Mouse (Mus musculus): ENCODE results near the gene Galnt18. TPM values are rescaled to one million over a fixed set of nuclear protein-coding genes. Genes with fewer than 3 reads are reported as not detected.
A peak's percentile ranks its signal among the peaks of the same experiment; 100 is the strongest.

Galnt18 gene
- polyA plus RNA-seq, 1 experiment from 2014 or later: 112 TPM

- Histone ChIP-seq H3K4me2 (replicated peaks; ENCODE audit: low read depth, low read length) (no peak overlapping the region), H3K9ac (replicated peaks; ENCODE audit: low read depth) (no peak overlapping the region), H3K4me3 (ENCODE audit: low read depth, low read length) (no peak overlapping the region), H3K27me3 (replicated peaks; ENCODE audit: insufficient read depth, low read length) (no peaks in the 10 kb centered on the region), H3K9me3 (ENCODE audit: low read length) (no peaks in the 10 kb centered on the region), H3K36me3 (ENCODE audit: insufficient read depth, low read length) (no peaks in the 10 kb centered on the region), H3K27ac (ENCODE audit: low read length) (no peak overlapping the region), H3K4me1 (ENCODE audit: insufficient read depth, low read depth, low read length) (no peaks in the 10 kb centered on the region)
- WGBS: 80% methylated on average over 5 of the region's 5 CpGs
- DNase-seq (ENCODE audit: low spot score): no peak
- no peak for ATAC-seq
- no peak for TF ChIP-seq CTCF (IDR thresholded peaks at IDR 0.05)
Measured at GRCm38 (mm10) chr7:111492242-111492949, 287.4 kb downstream of the Galnt18 start.

DNA sequence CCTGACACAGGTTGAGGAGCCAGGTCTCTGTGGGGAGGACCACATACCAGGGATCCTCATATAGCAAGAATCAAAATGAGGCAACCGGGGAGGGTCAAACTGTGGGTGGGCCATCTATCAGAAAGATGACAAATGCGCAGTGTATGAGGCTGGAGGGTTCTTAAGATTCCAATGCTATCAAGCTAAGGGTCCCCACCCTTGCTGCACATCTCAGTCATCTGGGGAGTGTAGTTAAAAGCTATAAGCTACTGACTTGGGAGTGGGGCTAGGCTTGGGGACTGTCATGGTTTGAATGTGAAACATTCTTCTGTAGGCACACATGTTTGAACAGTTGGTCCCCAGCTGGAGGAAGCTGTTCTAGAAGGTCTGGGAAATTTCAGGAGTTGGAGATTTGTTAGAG is 288.2 kb downstream of the Galnt18 start:
- Histone ChIP-seq H3K4me2 (replicated peaks; ENCODE audit: low read depth, low read length) (no peak overlapping the region), H3K27me3 (replicated peaks; ENCODE audit: insufficient read depth, low read length) (no peaks in the 10 kb centered on the region), H3K4me3 (ENCODE audit: low read depth, low read length) (no peak overlapping the region), H3K9me3 (ENCODE audit: low read length) (no peaks in the 10 kb centered on the region), H3K9ac (replicated peaks; ENCODE audit: low read depth) (no peak overlapping the region), H3K36me3 (ENCODE audit: insufficient read depth, low read length) (0 out of 2 replicates have a peak, but pooled peaks cover 3% of the 10 kb centered on the region), H3K27ac (ENCODE audit: low read length) (no peak overlapping the region), H3K4me1 (ENCODE audit: insufficient read depth, low read depth, low read length) (no peaks in the 10 kb centered on the region)
- peak; percentile 77 for ATAC-seq
- peak; percentile 32 for DNase-seq (ENCODE audit: low spot score)
- TF ChIP-seq EP300 (IDR thresholded peaks at IDR 0.05): peak; percentile 70
- no peak for TF ChIP-seq CTCF (IDR thresholded peaks at IDR 0.05)
- WGBS: 72% methylated on average over 2 of the region's 2 CpGs

DNA sequence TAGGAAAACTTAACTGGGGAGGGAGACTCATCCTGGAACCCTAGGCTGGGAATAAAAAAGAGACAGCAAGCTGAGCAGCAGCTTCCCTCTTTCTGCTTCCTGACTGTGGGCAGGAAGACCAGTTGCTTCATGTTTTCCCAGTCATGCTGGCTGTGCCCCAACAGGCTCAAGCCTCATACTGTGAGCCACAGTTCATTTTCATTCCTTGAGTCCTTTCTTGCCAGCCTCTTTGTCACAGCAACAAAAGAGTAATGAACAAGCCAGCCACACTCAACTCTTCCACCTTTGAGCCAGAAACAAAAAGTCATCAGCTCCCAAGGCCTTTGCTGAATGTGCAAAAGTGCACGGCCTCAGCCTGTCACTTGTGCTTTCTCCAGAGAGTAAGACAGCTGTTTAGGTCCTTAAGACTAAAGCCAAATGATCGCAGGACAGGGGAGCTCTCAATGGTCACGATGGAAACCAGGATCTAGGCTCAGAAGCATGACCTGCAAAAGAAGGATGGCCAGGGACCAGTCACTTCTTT is 292.9 kb downstream of the Galnt18 start:
- DNase-seq (ENCODE audit: low spot score) (peak; percentile 67), ATAC-seq (peak; percentile 51)
- H3K4me3 ChIP-seq (ENCODE audit: low read depth, low read length): no peak overlapping the region
- no peak overlapping the region for H3K9ac ChIP-seq (replicated peaks; ENCODE audit: low read depth)
- no peaks in the 10 kb centered on the region for H3K9me3 ChIP-seq (ENCODE audit: low read length)
- H3K36me3 ChIP-seq (ENCODE audit: insufficient read depth, low read length): 0 out of 2 replicates have a peak, but pooled peaks cover 3% of the 10 kb centered on the region
- no peaks in the 10 kb centered on the region for H3K4me1 ChIP-seq (ENCODE audit: insufficient read depth, low read depth, low read length)
- H3K4me2 ChIP-seq (replicated peaks; ENCODE audit: low read depth, low read length): no peak overlapping the region
- H3K27me3 ChIP-seq (replicated peaks; ENCODE audit: insufficient read depth, low read length): no peaks in the 10 kb centered on the region
- no peak overlapping the region for H3K27ac ChIP-seq (ENCODE audit: low read length)
- 47% methylated on average over 3 of the region's 3 CpGs for WGBS
- no peak for TF ChIP-seq CTCF (IDR thresholded peaks at IDR 0.05)
- TF ChIP-seq EP300 (IDR thresholded peaks at IDR 0.05): no peak

GRCm38 (mm10) chr7:111483896-111484295 is 295.9 kb downstream of the Galnt18 start:
- 0 out of 2 replicates have a peak, but pooled peaks have one; percentile 23 for ATAC-seq

DNA sequence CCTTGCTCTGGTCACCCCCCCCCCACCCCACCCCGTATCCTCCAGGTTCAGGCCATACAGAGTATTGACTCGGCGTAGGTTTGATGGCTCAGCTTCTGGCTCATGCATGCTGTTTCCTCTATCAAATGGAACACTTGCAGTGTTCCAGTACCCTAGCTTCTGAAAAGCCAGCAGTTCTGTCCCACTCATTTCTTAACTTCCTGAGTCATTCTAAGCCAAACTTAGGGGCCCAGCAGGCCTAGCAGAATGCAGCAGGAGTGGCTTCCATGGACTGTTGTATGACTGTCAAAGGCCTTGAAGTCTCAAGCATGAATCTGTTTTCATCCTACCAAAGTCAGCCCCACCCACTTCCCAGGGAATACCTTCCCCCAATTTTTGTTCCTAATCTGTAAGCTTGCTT is 296.5 kb downstream of the Galnt18 start:
- 97% methylated on average over 3 of the region's 3 CpGs for WGBS
- no peaks in the 10 kb centered on the region for H3K9me3 ChIP-seq (ENCODE audit: low read length)
- ATAC-seq: no peak
- H3K4me1 ChIP-seq (ENCODE audit: insufficient read depth, low read depth, low read length): no peaks in the 10 kb centered on the region
- no peak overlapping the region for H3K4me3 ChIP-seq (ENCODE audit: low read depth, low read length)
- H3K36me3 ChIP-seq (ENCODE audit: insufficient read depth, low read length): 0 out of 2 replicates have a peak, but pooled peaks cover 3% of the 10 kb centered on the region
- no peak overlapping the region for H3K4me2 ChIP-seq (replicated peaks; ENCODE audit: low read depth, low read length)
- H3K27me3 ChIP-seq (replicated peaks; ENCODE audit: insufficient read depth, low read length): no peaks in the 10 kb centered on the region
- TF ChIP-seq EP300 (IDR thresholded peaks at IDR 0.05) (no peak), CTCF (IDR thresholded peaks at IDR 0.05) (no peak)
- DNase-seq (ENCODE audit: low spot score): no peak
- H3K27ac ChIP-seq (ENCODE audit: low read length): no peak overlapping the region
- no peak overlapping the region for H3K9ac ChIP-seq (replicated peaks; ENCODE audit: low read depth)

More at GRCm38 (mm10) chr7:111483896-111484295, 295.9 kb downstream of the Galnt18 start:
- peak; percentile 52 for DNase-seq (ENCODE audit: low spot score)
- H3K27ac ChIP-seq (ENCODE audit: low read length): no peak overlapping the region
- TF ChIP-seq CTCF (IDR thresholded peaks at IDR 0.05): no peak
- TF ChIP-seq EP300 (IDR thresholded peaks at IDR 0.05): no peak
- H3K4me2 ChIP-seq (replicated peaks; ENCODE audit: low read depth, low read length): no peak overlapping the region
- H3K4me1 ChIP-seq (ENCODE audit: insufficient read depth, low read depth, low read length): no peaks in the 10 kb centered on the region
- H3K36me3 ChIP-seq (ENCODE audit: insufficient read depth, low read length): 0 out of 2 replicates have a peak, but pooled peaks cover 3% of the 10 kb centered on the region
- no peaks in the 10 kb centered on the region for H3K27me3 ChIP-seq (replicated peaks; ENCODE audit: insufficient read depth, low read length)
- no peak overlapping the region for H3K4me3 ChIP-seq (ENCODE audit: low read depth, low read length)
- 48% methylated on average over 4 of the region's 4 CpGs for WGBS
- no peak overlapping the region for H3K9ac ChIP-seq (replicated peaks; ENCODE audit: low read depth)
- H3K9me3 ChIP-seq (ENCODE audit: low read length): no peaks in the 10 kb centered on the region

GRCm38 (mm10) chr7:111467715-111468114 is 312.1 kb downstream of the Galnt18 start:
- Histone ChIP-seq H3K9ac (replicated peaks; ENCODE audit: low read depth) (no peak overlapping the region), H3K36me3 (ENCODE audit: insufficient read depth, low read length) (no peaks in the 10 kb centered on the region; the same call in 1 of the 2 replicates), H3K4me2 (replicated peaks; ENCODE audit: low read depth, low read length) (no peak overlapping the region), H3K4me3 (ENCODE audit: low read depth, low read length) (no peak overlapping the region), H3K27ac (ENCODE audit: low read length) (no peak overlapping the region), H3K4me1 (ENCODE audit: insufficient read depth, low read depth, low read length) (no peaks in the 10 kb centered on the region), H3K9me3 (ENCODE audit: low read length) (no peaks in the 10 kb centered on the region), H3K27me3 (replicated peaks; ENCODE audit: insufficient read depth, low read length) (no peaks in the 10 kb centered on the region)
- 70% methylated on average over 5 of the region's 5 CpGs for WGBS
- DNase-seq (ENCODE audit: low spot score) (no peak), ATAC-seq (no peak)
- TF ChIP-seq EP300 (IDR thresholded peaks at IDR 0.05) (no peak), CTCF (IDR thresholded peaks at IDR 0.05) (no peak)
